Mouse (Mus musculus): Measurements from ENCODE around the gene Ktn1. TPM values are rescaled to one million over a fixed set of nuclear protein-coding genes. Genes with fewer than 3 reads are reported as not detected.

The Ktn1 gene
- polyA plus RNA-seq, 1 experiment = 60.7 TPM

- no peak for DNase-seq
- Histone ChIP-seq H3K4me3 (replicated peaks; ENCODE audit: insufficient read depth, low read depth, low read length) (no peak overlapping the region), H3K4me1 (ENCODE audit: control insufficient read depth, insufficient read depth, low read length) (no peaks in the 10 kb centered on the region), H3K27me3 (ENCODE audit: control insufficient read depth, insufficient read depth, low read length) (no peaks in the 10 kb centered on the region), H3K27ac (ENCODE audit: insufficient read depth, low read length) (no peak overlapping the region)
- no peak for TF ChIP-seq POLR2A (IDR thresholded peaks at IDR 0.05; ENCODE audit: borderline replicate concordance, insufficient read depth, low read length)
- no peak for TF ChIP-seq CTCF (IDR thresholded peaks at IDR 0.05; ENCODE audit: borderline replicate concordance, insufficient read depth, low read depth, low read length)
- 93% methylated on average over 4 of the region's 4 CpGs for WGBS
These were observed 71.8 kb downstream of the Ktn1 start for GRCm38 (mm10) chr14:47720023-47720422.

GRCm38 (mm10) chr14:47723035-47723434 is 74.8 kb downstream of the Ktn1 start:
- H3K4me1 ChIP-seq (ENCODE audit: control insufficient read depth, insufficient read depth, low read length) = no peaks in the 10 kb centered on the region
- TF ChIP-seq CTCF (IDR thresholded peaks at IDR 0.05; ENCODE audit: borderline replicate concordance, insufficient read depth, low read depth, low read length) (no peak), POLR2A (IDR thresholded peaks at IDR 0.05; ENCODE audit: borderline replicate concordance, insufficient read depth, low read length) (no peak)
- no peak overlapping the region for H3K4me3 ChIP-seq (replicated peaks; ENCODE audit: insufficient read depth, low read depth, low read length)
- no peaks in the 10 kb centered on the region for H3K27me3 ChIP-seq (ENCODE audit: control insufficient read depth, insufficient read depth, low read length)
- no peak for DNase-seq
- H3K27ac ChIP-seq (ENCODE audit: insufficient read depth, low read length) = no peak overlapping the region

- H3K27ac ChIP-seq (ENCODE audit: insufficient read depth, low read length) = no peak overlapping the region
- H3K27me3 ChIP-seq (ENCODE audit: control insufficient read depth, insufficient read depth, low read length) = no peaks in the 10 kb centered on the region
- WGBS = 98% methylated on average over 1 of the region's 1 CpGs
These were observed 80.3 kb downstream of the Ktn1 start for GRCm38 (mm10) chr14:47728594-47728993.

GRCm38 (mm10) chr14:47735354-47735753 is 87.1 kb downstream of the Ktn1 start:
- WGBS = 85% methylated on average over 12 of the region's 12 CpGs
- Histone ChIP-seq H3K27ac (ENCODE audit: insufficient read depth, low read length) (no peak overlapping the region), H3K4me3 (replicated peaks; ENCODE audit: insufficient read depth, low read depth, low read length) (no peak overlapping the region), H3K27me3 (ENCODE audit: control insufficient read depth, insufficient read depth, low read length) (no peaks in the 10 kb centered on the region), H3K4me1 (ENCODE audit: control insufficient read depth, insufficient read depth, low read length) (no peaks in the 10 kb centered on the region)
- TF ChIP-seq CTCF (IDR thresholded peaks at IDR 0.05; ENCODE audit: borderline replicate concordance, insufficient read depth, low read depth, low read length) (no peak), POLR2A (IDR thresholded peaks at IDR 0.05; ENCODE audit: borderline replicate concordance, insufficient read depth, low read length) (no peak)
- DNase-seq = no peak

More at GRCm38 (mm10) chr14:47728594-47728993, 80.3 kb downstream of the Ktn1 start:
- no peak for TF ChIP-seq CTCF (IDR thresholded peaks at IDR 0.05; ENCODE audit: borderline replicate concordance, insufficient read depth, low read depth, low read length)
- TF ChIP-seq POLR2A (IDR thresholded peaks at IDR 0.05; ENCODE audit: borderline replicate concordance, insufficient read depth, low read length) = no peak
- no peak for DNase-seq
- no peak overlapping the region for H3K4me3 ChIP-seq (replicated peaks; ENCODE audit: insufficient read depth, low read depth, low read length)
- no peaks in the 10 kb centered on the region for H3K4me1 ChIP-seq (ENCODE audit: control insufficient read depth, insufficient read depth, low read length)

- WGBS = 85% methylated on average over 8 of the region's 8 CpGs
- H3K27ac ChIP-seq (ENCODE audit: insufficient read depth, low read length) = no peak overlapping the region
These were observed 88.2 kb downstream of the Ktn1 start for GRCm38 (mm10) chr14:47736471-47736870.

GRCm38 (mm10) chr14:47740316-47740996 is 92.2 kb downstream of the Ktn1 start:
- no peak for TF ChIP-seq CTCF (IDR thresholded peaks at IDR 0.05; ENCODE audit: borderline replicate concordance, insufficient read depth, low read depth, low read length)
- no peak for TF ChIP-seq POLR2A (IDR thresholded peaks at IDR 0.05; ENCODE audit: borderline replicate concordance, insufficient read depth, low read length)
- DNase-seq = no peak
- WGBS = 89% methylated on average over 5 of the region's 5 CpGs

More at GRCm38 (mm10) chr14:47736471-47736870, 88.2 kb downstream of the Ktn1 start:
- TF ChIP-seq CTCF (IDR thresholded peaks at IDR 0.05; ENCODE audit: borderline replicate concordance, insufficient read depth, low read depth, low read length) (no peak), POLR2A (IDR thresholded peaks at IDR 0.05; ENCODE audit: borderline replicate concordance, insufficient read depth, low read length) (no peak)
- Histone ChIP-seq H3K27me3 (ENCODE audit: control insufficient read depth, insufficient read depth, low read length) (no peaks in the 10 kb centered on the region), H3K4me1 (ENCODE audit: control insufficient read depth, insufficient read depth, low read length) (no peaks in the 10 kb centered on the region), H3K4me3 (replicated peaks; ENCODE audit: insufficient read depth, low read depth, low read length) (no peak overlapping the region)
- DNase-seq = no peak

GRCm38 (mm10) chr14:47741046-47741445 is 92.8 kb downstream of the Ktn1 start:
- Histone ChIP-seq H3K4me1 (ENCODE audit: control insufficient read depth, insufficient read depth, low read length) (no peaks in the 10 kb centered on the region), H3K27ac (ENCODE audit: insufficient read depth, low read length) (no peak overlapping the region)

More at GRCm38 (mm10) chr14:47740316-47740996, 92.2 kb downstream of the Ktn1 start:
- Histone ChIP-seq H3K4me1 (ENCODE audit: control insufficient read depth, insufficient read depth, low read length) (no peaks in the 10 kb centered on the region), H3K4me3 (replicated peaks; ENCODE audit: insufficient read depth, low read depth, low read length) (no peak overlapping the region), H3K27me3 (ENCODE audit: control insufficient read depth, insufficient read depth, low read length) (no peaks in the 10 kb centered on the region), H3K27ac (ENCODE audit: insufficient read depth, low read length) (no peak overlapping the region)

GRCm38 (mm10) chr14:47742674-47743073 is 94.4 kb downstream of the Ktn1 start:
- 73% methylated on average over 7 of the region's 7 CpGs for WGBS
- no peak for DNase-seq
- H3K27ac ChIP-seq (ENCODE audit: insufficient read depth, low read length) = no peak overlapping the region
- TF ChIP-seq POLR2A (IDR thresholded peaks at IDR 0.05; ENCODE audit: borderline replicate concordance, insufficient read depth, low read length) (no peak), CTCF (IDR thresholded peaks at IDR 0.05; ENCODE audit: borderline replicate concordance, insufficient read depth, low read depth, low read length) (peak; percentile 19; the same call in 1 of the 2 replicates)
- H3K4me1 ChIP-seq (ENCODE audit: control insufficient read depth, insufficient read depth, low read length) = no peaks in the 10 kb centered on the region
- H3K4me3 ChIP-seq (replicated peaks; ENCODE audit: insufficient read depth, low read depth, low read length) = no peak overlapping the region
- H3K27me3 ChIP-seq (ENCODE audit: control insufficient read depth, insufficient read depth, low read length) = no peaks in the 10 kb centered on the region

More at GRCm38 (mm10) chr14:47741046-47741445, 92.8 kb downstream of the Ktn1 start:
- no peak for DNase-seq
- Histone ChIP-seq H3K4me3 (replicated peaks; ENCODE audit: insufficient read depth, low read depth, low read length) (no peak overlapping the region), H3K27me3 (ENCODE audit: control insufficient read depth, insufficient read depth, low read length) (no peaks in the 10 kb centered on the region)
- TF ChIP-seq POLR2A (IDR thresholded peaks at IDR 0.05; ENCODE audit: borderline replicate concordance, insufficient read depth, low read length) = no peak
- TF ChIP-seq CTCF (IDR thresholded peaks at IDR 0.05; ENCODE audit: borderline replicate concordance, insufficient read depth, low read depth, low read length) = no peak
- 93% methylated on average over 2 of the region's 2 CpGs for WGBS
